Mouse (Mus musculus): ENCODE measurements around the gene Trim7. TPM values are rescaled to one million over a fixed set of nuclear protein-coding genes. Genes with fewer than 3 reads are reported as not detected.
"Not testable (repeated sequence)": the region's sequence is repeated elsewhere in the genome, so short reads cannot be mapped to it uniquely, and the experiment has no call there.

The Trim7 gene
- total and polyA plus RNA-seq, 2 experiments from 2014 or later = 3.7 to 7.7 TPM

DNA sequence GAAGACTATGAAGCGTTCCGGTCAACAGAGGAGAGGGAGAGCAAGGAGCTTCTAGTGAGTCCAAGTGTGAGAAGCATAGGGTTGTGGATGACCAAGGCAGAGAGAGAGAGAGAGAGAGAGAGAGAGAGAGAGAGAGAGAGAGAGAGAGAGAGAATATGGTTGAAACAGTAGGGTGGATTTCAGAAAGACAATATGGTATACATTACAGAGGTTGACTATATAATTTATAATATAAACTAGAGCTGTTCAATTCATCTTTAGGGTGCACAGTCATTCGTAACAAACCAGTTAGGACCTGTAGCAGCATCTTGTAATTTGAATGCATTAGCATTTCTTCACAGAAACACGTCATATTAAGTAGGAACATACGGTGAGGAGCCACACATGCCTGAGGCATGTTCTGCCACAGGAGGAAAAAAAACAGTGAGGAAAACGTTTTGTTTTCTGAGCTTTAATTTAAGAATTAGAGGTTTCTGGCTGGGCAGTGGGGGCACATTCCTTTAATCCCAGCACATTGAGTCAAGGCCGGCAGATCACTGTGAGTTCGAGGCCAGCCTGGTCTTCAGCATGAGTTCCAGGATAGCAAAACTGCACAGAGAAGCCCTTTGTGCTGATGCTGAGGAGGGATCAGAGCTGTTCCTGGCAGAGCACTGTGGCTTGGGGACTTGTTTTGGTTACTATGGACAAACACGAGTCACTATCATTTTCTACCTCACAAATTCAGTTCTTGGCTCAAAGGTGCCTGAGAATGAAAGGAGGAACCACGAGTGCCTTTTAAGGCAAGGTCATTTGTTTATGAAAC, 13.1 kb downstream of the Trim7 start:
- Histone ChIP-seq H3K4me1 (ENCODE audit: insufficient read depth, low read length) (peaks cover 5% of the 10 kb centered on the region; the same call in 1 of the 2 replicates), H3K4me2 (ENCODE audit: low read depth, low read length) (peak overlapping the region; percentile 95), H3K27ac (no peak overlapping the region), H3K4me3 (ENCODE audit: low read length) (no peak overlapping the region), H3K36me3 (ENCODE audit: insufficient read depth, low read length) (no peaks in the 10 kb centered on the region), H3K9ac (replicated peaks; ENCODE audit: low read length) (no peak overlapping the region), H3K27me3 (ENCODE audit: insufficient read depth, low read length) (no peaks in the 10 kb centered on the region; the same call in 1 of the 2 replicates), H3K9me3 (ENCODE audit: low read length) (no peaks in the 10 kb centered on the region)
- no peak for ATAC-seq
- no peak for DNase-seq (ENCODE audit: low spot score)
- TF ChIP-seq CTCF (IDR thresholded peaks at IDR 0.05; ENCODE audit: low read depth) = no peak
- 70% methylated on average over 10 of the region's 10 CpGs for WGBS

DNA sequence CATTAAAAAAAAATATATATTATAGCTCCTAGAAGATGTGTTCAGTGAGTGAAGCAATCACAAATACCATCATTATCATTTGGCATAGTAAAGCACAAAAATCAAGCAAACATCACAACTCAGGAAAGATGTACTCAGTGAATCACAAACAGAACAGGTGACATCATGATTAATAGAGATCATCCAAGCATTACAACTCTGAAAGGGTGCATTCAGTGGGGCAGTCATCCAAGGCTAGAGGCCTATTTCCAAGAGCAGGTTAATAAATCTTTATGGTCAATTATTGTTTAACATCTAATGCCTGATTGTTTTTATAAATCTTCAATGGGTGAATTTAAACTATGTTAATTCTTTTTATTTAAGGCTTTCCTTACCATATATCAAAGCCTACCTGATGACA, 14.9 kb downstream of the Trim7 start:
- Histone ChIP-seq H3K27me3 (ENCODE audit: insufficient read depth, low read length) (no peaks in the 10 kb centered on the region; the same call in 1 of the 2 replicates), H3K27ac (no peak overlapping the region), H3K4me1 (ENCODE audit: insufficient read depth, low read length) (peaks cover 5% of the 10 kb centered on the region; the same call in 1 of the 2 replicates), H3K4me3 (ENCODE audit: low read length) (no peak overlapping the region), H3K9me3 (ENCODE audit: low read length) (no peaks in the 10 kb centered on the region), H3K36me3 (ENCODE audit: insufficient read depth, low read length) (no peaks in the 10 kb centered on the region), H3K4me2 (ENCODE audit: low read depth, low read length) (no peak overlapping the region), H3K9ac (replicated peaks; ENCODE audit: low read length) (no peak overlapping the region)
- no peak for TF ChIP-seq CTCF (IDR thresholded peaks at IDR 0.05; ENCODE audit: low read depth)
- ATAC-seq (no peak), DNase-seq (ENCODE audit: low spot score) (no peak)

DNA sequence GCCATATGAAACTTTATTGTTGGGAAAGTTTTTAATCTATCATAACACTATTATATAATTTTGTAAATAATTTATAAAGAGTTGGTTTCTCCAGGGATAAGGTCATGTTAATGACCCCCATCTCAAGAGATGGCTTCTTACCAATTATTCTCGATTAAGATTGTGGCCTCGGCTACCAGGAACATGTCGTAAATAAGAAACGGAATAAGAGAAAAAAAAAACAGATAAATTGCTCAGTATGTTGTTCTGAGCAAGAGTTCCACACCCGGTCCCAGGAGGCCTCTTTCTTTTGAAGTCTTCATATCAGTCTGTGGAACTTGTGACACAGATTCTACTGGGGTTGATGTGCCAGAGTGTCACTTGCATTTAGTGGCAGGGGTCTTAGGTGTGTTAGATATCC, 15.3 kb downstream of the Trim7 start:
- ATAC-seq = no peak
- TF ChIP-seq CTCF (IDR thresholded peaks at IDR 0.05; ENCODE audit: low read depth) = no peak
- Histone ChIP-seq H3K9me3 (ENCODE audit: low read length) (no peaks in the 10 kb centered on the region), H3K4me2 (ENCODE audit: low read depth, low read length) (no peak overlapping the region), H3K36me3 (ENCODE audit: insufficient read depth, low read length) (no peaks in the 10 kb centered on the region), H3K9ac (replicated peaks; ENCODE audit: low read length) (no peak overlapping the region), H3K27ac (no peak overlapping the region), H3K27me3 (ENCODE audit: insufficient read depth, low read length) (no peaks in the 10 kb centered on the region; the same call in 1 of the 2 replicates), H3K4me3 (ENCODE audit: low read length) (no peak overlapping the region), H3K4me1 (ENCODE audit: insufficient read depth, low read length) (peaks cover 5% of the 10 kb centered on the region; the same call in 1 of the 2 replicates)
- DNase-seq (ENCODE audit: low spot score) = no peak
- WGBS = 85% methylated on average over 5 of the region's 5 CpGs

DNA sequence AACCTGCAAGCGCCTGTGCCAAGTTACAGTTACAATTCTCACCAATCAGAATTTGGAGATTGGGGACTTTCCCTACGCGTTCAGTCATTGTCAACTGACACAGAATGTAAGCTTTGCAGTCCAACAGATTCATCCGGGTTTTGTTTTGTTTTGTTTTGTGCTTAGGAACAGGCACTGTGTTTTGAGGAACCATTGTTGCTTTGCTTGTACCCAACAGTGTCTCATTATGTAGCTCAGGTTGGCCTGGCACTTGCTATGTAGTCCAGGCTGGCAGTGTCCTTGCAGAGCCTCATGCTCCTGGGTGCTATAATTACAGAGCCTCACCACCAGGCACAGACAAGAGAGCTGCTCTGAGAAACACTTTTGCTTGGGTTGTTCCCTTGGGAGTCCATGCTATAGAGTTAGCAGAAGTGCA, 16.4 kb downstream of the Trim7 start:
- TF ChIP-seq CTCF (IDR thresholded peaks at IDR 0.05; ENCODE audit: low read depth) = no peak
- no peak overlapping the region for H3K27ac ChIP-seq
- ATAC-seq = no peak
- no peaks in the 10 kb centered on the region for H3K9me3 ChIP-seq (ENCODE audit: low read length)
- 87% methylated on average over 4 of the region's 4 CpGs for WGBS
- peaks cover 5% of the 10 kb centered on the region; the same call in 1 of the 2 replicates for H3K4me1 ChIP-seq (ENCODE audit: insufficient read depth, low read length)
- H3K4me2 ChIP-seq (ENCODE audit: low read depth, low read length) = no peak overlapping the region
- H3K27me3 ChIP-seq (ENCODE audit: insufficient read depth, low read length) = no peaks in the 10 kb centered on the region; the same call in 1 of the 2 replicates
- no peak overlapping the region for H3K9ac ChIP-seq (replicated peaks; ENCODE audit: low read length)
- H3K36me3 ChIP-seq (ENCODE audit: insufficient read depth, low read length) = no peaks in the 10 kb centered on the region
- H3K4me3 ChIP-seq (ENCODE audit: low read length) = no peak overlapping the region
- DNase-seq (ENCODE audit: low spot score) = no peak

GRCm38 (mm10) chr11:48843202-48843601, 17.3 kb downstream of the Trim7 start:
- no peak for DNase-seq (ENCODE audit: low spot score)
- Histone ChIP-seq H3K4me2 (ENCODE audit: low read depth, low read length) (no peak overlapping the region), H3K4me1 (ENCODE audit: insufficient read depth, low read length) (peaks cover 3% of the 10 kb centered on the region; the same call in 1 of the 2 replicates), H3K9me3 (ENCODE audit: low read length) (no peaks in the 10 kb centered on the region), H3K9ac (replicated peaks; ENCODE audit: low read length) (no peak overlapping the region), H3K27ac (no peak overlapping the region), H3K4me3 (ENCODE audit: low read length) (no peak overlapping the region), H3K36me3 (ENCODE audit: insufficient read depth, low read length) (no peaks in the 10 kb centered on the region), H3K27me3 (ENCODE audit: insufficient read depth, low read length) (no peaks in the 10 kb centered on the region; the same call in 1 of the 2 replicates)
- 86% methylated on average over 11 of the region's 11 CpGs for WGBS
- no peak for TF ChIP-seq CTCF (IDR thresholded peaks at IDR 0.05; ENCODE audit: low read depth)
- no peak for ATAC-seq

DNA sequence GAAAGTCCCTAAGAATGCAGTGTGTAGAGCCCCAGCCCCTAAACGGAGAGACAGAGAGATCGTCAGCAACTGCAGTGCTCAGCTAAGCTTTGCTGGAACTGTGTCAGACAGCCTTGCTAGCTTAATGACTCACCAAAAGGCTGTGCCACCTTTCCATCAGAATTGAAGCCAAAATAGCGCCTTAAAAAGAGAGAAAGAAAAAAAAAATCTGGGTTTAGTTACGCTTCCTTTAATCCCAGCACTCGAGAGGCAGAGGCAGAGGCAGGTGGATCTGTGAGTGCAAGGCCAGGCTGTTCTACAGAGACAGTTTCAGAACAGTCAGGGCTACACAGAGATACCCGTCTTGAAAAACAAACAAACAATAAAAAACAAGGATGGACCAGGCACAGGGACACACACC, 18.4 kb downstream of the Trim7 start:
- Histone ChIP-seq H3K9ac (replicated peaks; ENCODE audit: low read length) (no peak overlapping the region), H3K9me3 (ENCODE audit: low read length) (no peaks in the 10 kb centered on the region), H3K4me3 (ENCODE audit: low read length) (no peak overlapping the region), H3K36me3 (ENCODE audit: insufficient read depth, low read length) (no peaks in the 10 kb centered on the region), H3K27ac (no peak overlapping the region), H3K4me1 (ENCODE audit: insufficient read depth, low read length) (no peaks in the 10 kb centered on the region), H3K27me3 (ENCODE audit: insufficient read depth, low read length) (no peaks in the 10 kb centered on the region; the same call in 1 of the 2 replicates), H3K4me2 (ENCODE audit: low read depth, low read length) (no peak overlapping the region)
- 58% methylated on average over 6 of the region's 6 CpGs for WGBS
- no peak for TF ChIP-seq CTCF (IDR thresholded peaks at IDR 0.05; ENCODE audit: low read depth)
- DNase-seq (ENCODE audit: low spot score) (no peak), ATAC-seq (no peak)

GRCm38 (mm10) chr11:48845244-48845815, 19.4 kb downstream of the Trim7 start:
- DNase-seq (ENCODE audit: low spot score) (no peak), ATAC-seq (no peak)
- H3K4me3 ChIP-seq (ENCODE audit: low read length) = no peak overlapping the region
- no peaks in the 10 kb centered on the region; the same call in 1 of the 2 replicates for H3K27me3 ChIP-seq (ENCODE audit: insufficient read depth, low read length)
- H3K36me3 ChIP-seq (ENCODE audit: insufficient read depth, low read length) = no peaks in the 10 kb centered on the region
- H3K4me1 ChIP-seq (ENCODE audit: insufficient read depth, low read length) = no peaks in the 10 kb centered on the region
- H3K9ac ChIP-seq (replicated peaks; ENCODE audit: low read length) = no peak overlapping the region
- TF ChIP-seq CTCF (IDR thresholded peaks at IDR 0.05; ENCODE audit: low read depth) = no peak
- no peak overlapping the region for H3K27ac ChIP-seq
- WGBS = 46% methylated on average over 13 of the region's 13 CpGs
- H3K9me3 ChIP-seq (ENCODE audit: low read length) = no peaks in the 10 kb centered on the region
- H3K4me2 ChIP-seq (ENCODE audit: low read depth, low read length) = no peak overlapping the region

DNA sequence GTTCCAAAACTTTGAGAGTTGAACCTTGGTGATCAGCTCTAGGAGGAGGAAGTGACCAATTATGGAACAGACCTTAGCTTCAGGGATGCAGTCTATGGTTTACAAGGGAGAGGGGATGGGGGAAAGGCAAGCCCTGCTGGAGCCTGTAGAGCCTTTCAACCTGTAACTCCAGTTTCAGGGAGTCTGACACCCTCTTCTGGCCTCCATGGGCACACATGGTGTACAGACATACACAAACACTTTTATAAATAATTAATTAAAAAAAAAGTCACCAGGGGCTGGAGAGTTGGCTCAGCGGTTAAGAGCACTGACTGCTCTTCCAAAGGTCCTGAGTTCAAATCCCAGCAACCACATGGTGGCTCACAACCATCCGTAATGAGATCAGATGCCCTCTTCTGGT, 20.4 kb downstream of the Trim7 start:
- H3K4me2 ChIP-seq (ENCODE audit: low read depth, low read length); ATAC-seq; H3K9me3 ChIP-seq (ENCODE audit: low read length); H3K4me3 ChIP-seq (ENCODE audit: low read length); H3K27me3 ChIP-seq (ENCODE audit: insufficient read depth, low read length); H3K36me3 ChIP-seq (ENCODE audit: insufficient read depth, low read length); H3K27ac ChIP-seq; DNase-seq (ENCODE audit: low spot score); H3K4me1 ChIP-seq (ENCODE audit: insufficient read depth, low read length); H3K9ac ChIP-seq (replicated peaks; ENCODE audit: low read length): not testable (repeated sequence)
- WGBS = 84% methylated on average over 2 of the region's 2 CpGs
